Mouse (Mus musculus) gastrocnemius, adult 8-10 months (tissue): ENCODE data around the gene Cdh5. TPM values are rescaled to one million over a fixed set of nuclear protein-coding genes. Genes with fewer than 3 reads are reported as not detected.
"Not testable (repeated sequence)": the region's sequence is repeated elsewhere in the genome, so short reads cannot be mapped to it uniquely, and the experiment has no call there.

ENCODE experiments used
- DNase-seq, 2 experiments: peaks; one replicate each; pipeline ENCODE4 v3.0.0; 2022; ENCODE audit warnings: low spot score in 2 of 2
- total RNA-seq, 4 experiments: library from RNA; stranded (reverse); gene quantifications; 2 replicates each; pipeline ENCODE4 v1.2.4; 2022

The Cdh5 gene
- total RNA-seq, 4 experiments from 2014 or later = 25.8 to 39.6 (median 26.4) TPM

GRCm38 (mm10) chr8:104090993-104091900 lies 10.2 kb upstream of the Cdh5 start:
- not testable (repeated sequence) for DNase-seq

- DNase-seq = no peak
These were observed 8.1 kb upstream of the Cdh5 start for GRCm38 (mm10) chr8:104093336-104093735.

- DNase-seq = no peak
These were observed 5.8 kb upstream of the Cdh5 start for GRCm38 (mm10) chr8:104095595-104095994.

- DNase-seq = no peak
These were observed 4.8 kb upstream of the Cdh5 start for GRCm38 (mm10) chr8:104096644-104097043.

- DNase-seq = no peak
These were observed 2.6 kb upstream of the Cdh5 start for GRCm38 (mm10) chr8:104098671-104099346.

- no peak for DNase-seq
These were observed 1.9 kb upstream of the Cdh5 start for GRCm38 (mm10) chr8:104099347-104100099.

GRCm38 (mm10) chr8:104100724-104101123 lies 701 bp upstream of the Cdh5 start:
- DNase-seq = not testable (repeated sequence)

- no peak for DNase-seq
These were observed 2.0 kb downstream of the Cdh5 start for GRCm38 (mm10) chr8:104103462-104103861.

- no peak for DNase-seq
These were observed 4.3 kb downstream of the Cdh5 start for GRCm38 (mm10) chr8:104105768-104106167.

- no peak for DNase-seq
These were observed 5.0 kb downstream of the Cdh5 start for GRCm38 (mm10) chr8:104106276-104106946.

- no peak for DNase-seq
These were observed 5.7 kb downstream of the Cdh5 start for GRCm38 (mm10) chr8:104107111-104107510.

GRCm38 (mm10) chr8:104108048-104108447 lies 6.6 kb downstream of the Cdh5 start:
- DNase-seq = no peak

GRCm38 (mm10) chr8:104110498-104111134 lies 9.2 kb downstream of the Cdh5 start:
- DNase-seq = no peak

GRCm38 (mm10) chr8:104121640-104122416 lies 20.4 kb downstream of the Cdh5 start:
- no peak for DNase-seq

GRCm38 (mm10) chr8:104123080-104123657 lies 21.7 kb downstream of the Cdh5 start:
- no peak for DNase-seq

- DNase-seq = no peak
These were observed 23.1 kb downstream of the Cdh5 start for GRCm38 (mm10) chr8:104124534-104124933.

GRCm38 (mm10) chr8:104127160-104127883 lies 25.9 kb downstream of the Cdh5 start:
- peak in 1 of 2 experiments; percentile 61 for DNase-seq

GRCm38 (mm10) chr8:104130916-104131315 lies 29.5 kb downstream of the Cdh5 start:
- no peak for DNase-seq
